Mouse (Mus musculus) heart, postnatal 36 days (tissue): ENCODE data around the gene Zfp281. TPM values are rescaled to one million over a fixed set of nuclear protein-coding genes. Genes with fewer than 3 reads are reported as not detected.
A peak's percentile ranks its signal among the peaks of the same experiment; 100 is the strongest.

Experiments
- DNase-seq, 2 experiments: peaks; one replicate each; pipeline ENCODE4 v3.0.0; 2021 to 2022
- intact Hi-C: fragments of 180-260 bp; cut with DNase I; formaldehyde crosslinking; loops from one replicate; pipeline ENCODE4 v1.15.1; 2025
- total RNA-seq, 2 experiments: library from RNA; stranded (reverse); gene quantifications; 2 replicates each; pipeline ENCODE4 v1.2.3; 2021

Zfp281 gene
- total RNA-seq, 2 experiments from 2014 or later, result 10.1 to 11.4 TPM

- DNase-seq, result no peak
- intact Hi-C loops, result no loop called here
These were observed 21.3 kb downstream of the Zfp281 start for GRCm38 (mm10) chr1:136645849-136646625.

GRCm38 (mm10) chr1:136652066-136652465 is 27.4 kb downstream of the Zfp281 start:
- intact Hi-C loops, result no loop called here
- DNase-seq, result no peak

GRCm38 (mm10) chr1:136653526-136653925 is 28.8 kb downstream of the Zfp281 start:
- intact Hi-C loops, result no loop called here
- DNase-seq, result no peak

GRCm38 (mm10) chr1:136654385-136654784 is 29.7 kb downstream of the Zfp281 start:
- intact Hi-C loops, result no loop called here
- DNase-seq, result no peak

- intact Hi-C loops, result no loop called here
- DNase-seq, result no peak
These were observed 31.9 kb downstream of the Zfp281 start for GRCm38 (mm10) chr1:136656619-136657018.

DNA sequence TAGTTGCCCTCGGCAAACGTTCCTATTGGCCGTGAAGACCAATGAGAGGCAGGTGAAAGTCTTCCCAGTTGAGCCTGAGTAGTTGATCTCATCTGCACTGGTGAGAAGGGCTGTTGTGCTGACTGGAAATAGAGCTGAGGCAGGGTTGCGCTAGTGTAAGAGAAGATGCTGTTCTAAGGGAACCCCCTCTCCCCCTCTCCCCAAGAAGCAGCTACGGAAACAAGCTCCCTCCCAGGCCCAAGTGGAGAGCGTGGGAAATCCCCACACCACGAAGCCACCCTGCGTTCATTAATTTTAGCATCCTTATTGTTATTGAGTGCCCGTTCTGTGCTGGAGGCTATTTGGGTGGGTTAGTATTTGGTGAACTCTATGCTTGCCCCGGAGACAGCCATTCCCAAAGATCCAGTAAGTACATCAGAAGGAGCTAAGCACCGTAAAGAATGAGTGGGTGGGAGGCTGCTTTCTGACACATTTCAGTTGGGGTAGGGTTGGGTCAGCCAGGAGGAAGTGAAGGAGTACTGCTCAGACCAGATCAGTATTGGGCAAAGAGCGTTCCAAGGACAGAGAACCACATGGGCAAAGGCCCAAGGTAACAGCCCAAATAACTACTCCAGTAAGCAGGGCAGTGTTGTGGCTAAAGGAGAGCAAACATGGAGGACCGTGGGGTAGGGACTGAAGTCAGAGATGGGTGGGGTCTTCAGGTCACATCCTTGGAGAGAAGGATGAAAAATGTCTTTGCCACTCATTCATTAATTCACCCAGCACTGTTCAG is 33.9 kb downstream of the Zfp281 start:
- no peak for DNase-seq
- intact Hi-C loops, result no loop called here

- DNase-seq, result no peak
- intact Hi-C loops, result no loop called here
These were observed 34.6 kb downstream of the Zfp281 start for GRCm38 (mm10) chr1:136659337-136659736.

- intact Hi-C loops, result no loop called here
- no peak for DNase-seq
These were observed 35.2 kb downstream of the Zfp281 start for GRCm38 (mm10) chr1:136659917-136660316.

- intact Hi-C loops, result no loop called here
- DNase-seq, result no peak
These were observed 36.8 kb downstream of the Zfp281 start for GRCm38 (mm10) chr1:136661511-136661910.

GRCm38 (mm10) chr1:136661939-136662563 is 37.4 kb downstream of the Zfp281 start:
- intact Hi-C loops, result no loop called here
- DNase-seq, result no peak

DNA sequence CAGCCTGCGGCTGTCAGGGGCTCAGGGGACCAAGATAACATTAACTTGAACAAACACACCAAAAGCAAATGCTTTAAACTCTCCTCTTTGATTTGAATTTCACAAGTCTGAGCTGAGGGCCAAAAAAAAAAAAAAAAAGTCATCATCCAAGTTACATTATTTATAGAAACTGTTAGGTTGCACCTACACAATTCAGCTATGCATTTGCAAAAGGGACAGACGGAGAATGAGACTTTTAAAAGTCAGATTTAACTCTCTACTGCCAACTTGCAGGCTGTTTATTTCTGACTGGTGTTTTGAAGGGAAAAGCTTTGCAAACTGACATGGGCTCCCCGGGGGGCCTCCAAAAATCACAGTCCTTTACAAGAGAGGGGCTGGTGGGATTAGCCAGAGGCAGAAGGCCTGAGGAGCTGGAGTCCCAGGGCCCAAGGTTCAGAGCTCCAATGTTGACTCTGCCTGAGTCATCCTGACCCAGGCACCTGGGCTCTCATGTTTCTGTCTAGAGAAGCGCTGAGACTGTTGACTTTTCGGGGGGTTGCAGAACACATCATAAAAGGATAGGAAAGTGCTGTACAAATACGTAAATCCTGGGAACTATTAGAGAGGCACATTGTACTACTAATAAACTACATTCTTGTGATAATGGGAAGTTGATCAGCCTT is 40.4 kb downstream of the Zfp281 start:
- DNase-seq, result no peak

GRCm38 (mm10) chr1:136666513-136666912 is 41.8 kb downstream of the Zfp281 start:
- no peak for DNase-seq
- intact Hi-C loops, result no loop called here

More for the DNA sequence above, 40.4 kb downstream of the Zfp281 start:
- intact Hi-C loops, result no loop called here

- intact Hi-C loops, result no loop called here
These were observed 45.2 kb downstream of the Zfp281 start for GRCm38 (mm10) chr1:136669926-136670325.

GRCm38 (mm10) chr1:136670421-136670820 is 45.7 kb downstream of the Zfp281 start:
- intact Hi-C loops, result no loop called here
- peak in 1 of 2 experiments; percentile 16 for DNase-seq

More at GRCm38 (mm10) chr1:136669926-136670325, 45.2 kb downstream of the Zfp281 start:
- DNase-seq, result no peak

- intact Hi-C loops, result no loop called here
- no peak for DNase-seq
These were observed 47.2 kb downstream of the Zfp281 start for GRCm38 (mm10) chr1:136671767-136672434.

- intact Hi-C loops, result no loop called here
- DNase-seq, result no peak
These were observed 47.9 kb downstream of the Zfp281 start for GRCm38 (mm10) chr1:136672564-136672963.

DNA sequence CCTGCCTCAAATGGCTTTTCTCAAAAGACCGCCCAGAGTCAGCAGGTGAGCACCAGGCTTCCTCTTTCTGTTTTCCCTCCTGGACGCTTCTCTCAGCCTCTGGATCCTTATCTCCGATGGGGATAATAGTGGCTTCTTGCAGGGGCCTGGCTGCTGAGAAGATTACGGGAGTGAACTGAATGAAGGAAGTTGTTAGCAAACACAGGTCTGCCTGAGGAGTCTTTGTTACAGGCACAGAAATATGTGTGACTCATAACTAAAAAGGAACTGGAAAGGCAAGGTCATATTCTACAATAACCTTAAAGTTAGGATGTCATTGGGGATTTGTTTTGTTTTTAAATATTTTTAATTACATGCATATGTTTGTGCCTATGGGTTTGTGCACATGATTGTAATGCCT is 48.6 kb downstream of the Zfp281 start:
- intact Hi-C loops, result no loop called here
- no peak for DNase-seq

- DNase-seq, result no peak
- intact Hi-C loops, result no loop called here
These were observed 50.1 kb downstream of the Zfp281 start for GRCm38 (mm10) chr1:136674548-136675455.

DNA sequence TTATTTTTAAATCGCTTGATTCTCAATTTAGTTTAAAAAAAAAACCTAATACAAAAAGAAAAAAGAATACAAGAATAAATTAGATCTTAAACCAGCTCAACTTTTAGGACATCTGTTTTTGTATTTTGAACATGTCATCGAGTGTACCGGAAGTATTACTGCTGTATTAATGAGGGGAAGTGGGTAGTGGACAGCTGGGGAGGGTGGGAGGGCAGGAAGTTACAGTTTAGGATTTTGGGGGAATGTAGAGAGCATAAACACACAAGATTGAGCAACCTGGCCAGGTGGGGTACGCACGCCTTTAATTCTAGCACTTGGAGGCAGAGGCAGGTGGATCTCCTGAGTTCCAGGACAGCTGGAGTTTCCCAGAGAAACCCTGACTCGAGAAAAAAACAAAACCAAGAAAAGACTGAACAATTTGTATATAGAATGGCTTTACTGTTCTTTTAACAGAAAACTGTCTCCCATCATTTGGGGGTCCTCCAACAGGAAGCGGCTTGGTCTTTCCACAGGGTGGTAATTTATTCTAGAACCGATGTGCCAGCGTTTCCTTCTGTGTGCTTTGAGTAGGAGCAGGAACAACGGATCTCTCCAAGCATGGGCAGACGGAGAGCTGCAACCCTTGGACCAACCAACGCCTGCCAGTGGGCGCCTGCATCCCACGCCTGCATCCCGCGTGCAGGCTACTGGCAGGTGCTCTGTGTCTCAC is 51.2 kb downstream of the Zfp281 start:
- no peak for DNase-seq
- intact Hi-C loops, result no loop called here
